Mouse (Mus musculus) c-Kit-positive CD71-negative TER-119-negative erythroid progenitor cells, embryonic 14.5 days (primary cell): ENCODE data around the gene Ftsj3.

Experiments used
- DNase-seq: peaks from one replicate; pipeline ENCODE4 v3.0.0-alpha.2; 2013; ENCODE audit warnings: low read depth

Gene Ftsj3

GRCm38 (mm10) chr11:106255685-106256451, at the start of gene Ftsj3, which contains the start of gene Psmc5:
TSS of gene Ftsj3 (minus strand) at chr11:106256079.
TSS of gene Psmc5 (plus strand) at chr11:106256154.
- DNase-seq: peak; percentile 96

DNA sequence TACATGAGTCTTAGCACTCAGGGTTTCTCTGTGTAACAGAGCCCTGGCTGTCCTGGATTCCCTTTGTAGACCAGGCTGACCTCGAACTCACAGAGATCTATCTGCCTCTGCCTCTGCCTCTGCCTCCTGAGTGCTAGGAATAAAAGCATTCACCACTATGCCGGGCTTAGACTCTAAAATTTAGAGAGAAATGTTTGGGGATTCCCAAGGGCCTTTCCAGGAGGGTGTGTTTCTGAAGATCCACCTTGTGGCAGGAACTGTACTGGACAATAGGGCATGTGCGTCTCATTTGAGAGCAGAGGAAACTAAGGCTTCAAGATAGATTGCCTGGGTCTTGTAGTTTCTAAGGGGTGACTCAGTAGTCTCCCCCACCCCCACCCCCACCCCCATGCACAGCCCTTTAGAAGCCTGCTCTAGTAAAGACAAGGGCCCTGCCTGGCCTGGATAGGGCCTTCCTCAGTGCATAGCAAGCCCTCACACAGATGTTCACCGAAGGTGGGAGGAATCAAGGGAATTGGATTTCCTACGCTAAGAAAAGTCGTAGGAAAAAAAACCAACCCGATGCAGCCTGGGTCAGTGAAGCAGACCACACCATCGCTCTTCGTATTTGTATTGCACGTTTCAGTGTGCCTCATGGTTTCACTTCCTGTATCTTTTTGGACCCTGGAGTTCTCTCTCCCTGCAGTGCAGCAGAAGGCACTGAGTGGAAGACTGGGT, 49.6 kb upstream of the Ftsj3 start:
- DNase-seq: no peak

GRCm38 (mm10) chr11:106302634-106303033, 46.8 kb upstream of the Ftsj3 start:
- peak; percentile 66 for DNase-seq

- no peak for DNase-seq
These were observed 45.9 kb upstream of the Ftsj3 start, which contains the start of gene Gh for GRCm38 (mm10) chr11:106301765-106302164. TSS of gene Gh (minus strand) at chr11:106301865.

DNA sequence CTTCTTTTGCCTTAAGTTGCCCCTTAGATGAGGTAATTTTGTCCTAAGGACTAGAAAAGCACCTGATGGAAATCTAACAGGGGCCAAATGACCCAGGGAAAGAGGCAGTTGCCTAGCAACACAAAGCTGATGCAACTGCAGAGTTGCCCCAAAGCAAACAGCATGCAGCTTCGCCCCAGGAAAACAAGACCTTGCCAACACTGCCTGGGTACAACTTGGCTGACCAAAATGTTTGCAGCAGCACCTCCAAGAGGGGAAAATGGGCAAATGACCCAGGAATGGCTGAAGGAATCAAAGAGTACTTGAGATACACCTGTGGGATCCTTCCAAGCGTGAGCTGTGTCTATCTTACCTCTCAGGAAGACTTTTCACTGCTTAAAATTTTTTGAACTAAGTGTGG, 36.0 kb upstream of the Ftsj3 start:
- no peak for DNase-seq

DNA sequence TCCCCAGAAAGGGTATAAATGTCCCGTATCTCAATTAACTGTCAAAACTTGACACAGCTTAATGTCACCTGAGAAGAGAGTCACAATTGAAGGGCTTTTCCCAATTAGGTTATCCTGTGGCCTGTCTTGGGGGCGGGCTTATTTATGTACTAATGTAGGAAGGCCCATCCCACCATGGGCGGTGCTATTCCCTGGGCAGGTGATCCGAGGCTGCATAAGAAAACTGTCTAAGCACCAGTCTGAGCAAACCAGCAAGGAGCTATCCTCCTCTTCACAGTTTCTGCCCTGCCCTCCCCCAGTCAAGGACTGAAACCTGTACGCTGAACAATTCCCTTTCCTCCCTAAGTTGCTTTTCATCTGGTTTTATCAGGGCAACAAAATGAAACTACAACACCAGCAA, 34.5 kb upstream of the Ftsj3 start:
- DNase-seq: no peak

DNA sequence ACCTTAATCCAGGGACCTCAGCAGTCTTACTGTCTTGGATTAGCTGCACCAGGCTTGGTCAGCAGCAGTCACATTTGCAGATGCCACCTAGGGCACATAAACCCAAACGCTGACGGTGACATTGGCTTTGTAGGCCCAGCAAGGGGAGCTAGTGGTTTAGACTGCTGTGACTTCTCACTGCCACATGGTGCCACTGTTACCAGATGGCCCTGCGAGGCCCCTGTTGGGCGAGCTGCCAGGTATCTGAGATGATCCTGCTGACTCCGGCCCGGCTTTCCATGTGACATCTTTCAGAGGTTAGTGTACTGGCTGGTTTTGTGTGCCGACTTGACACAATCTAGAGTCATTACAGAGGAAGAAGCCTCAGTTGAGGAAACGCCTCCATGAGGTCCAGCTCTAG, 33.5 kb upstream of the Ftsj3 start:
- DNase-seq: no peak

GRCm38 (mm10) chr11:106286987-106287386, 31.1 kb upstream of the Ftsj3 start:
- no peak for DNase-seq

GRCm38 (mm10) chr11:106286206-106286605, 30.3 kb upstream of the Ftsj3 start:
- no peak for DNase-seq

DNA sequence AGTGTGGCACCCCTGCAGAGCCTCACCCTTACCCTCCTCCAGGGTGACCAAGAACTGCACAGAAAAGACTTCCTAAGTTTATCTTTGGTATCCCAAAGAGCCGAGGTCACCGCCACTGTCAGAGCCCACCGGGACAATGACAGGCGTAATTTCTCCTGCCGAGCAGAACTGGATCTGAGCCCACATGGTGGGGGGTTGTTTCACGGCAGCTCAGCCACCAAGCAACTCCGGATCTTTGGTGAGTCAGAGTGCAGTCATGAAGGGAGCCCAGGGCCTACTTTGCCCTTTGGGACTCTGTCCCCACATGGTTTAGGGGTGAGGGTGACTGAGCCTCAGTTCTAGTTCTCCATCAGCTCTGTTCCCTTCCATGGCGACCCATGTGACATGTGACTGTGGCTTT, 28.2 kb upstream of the Ftsj3 start:
- DNase-seq: no peak

DNA sequence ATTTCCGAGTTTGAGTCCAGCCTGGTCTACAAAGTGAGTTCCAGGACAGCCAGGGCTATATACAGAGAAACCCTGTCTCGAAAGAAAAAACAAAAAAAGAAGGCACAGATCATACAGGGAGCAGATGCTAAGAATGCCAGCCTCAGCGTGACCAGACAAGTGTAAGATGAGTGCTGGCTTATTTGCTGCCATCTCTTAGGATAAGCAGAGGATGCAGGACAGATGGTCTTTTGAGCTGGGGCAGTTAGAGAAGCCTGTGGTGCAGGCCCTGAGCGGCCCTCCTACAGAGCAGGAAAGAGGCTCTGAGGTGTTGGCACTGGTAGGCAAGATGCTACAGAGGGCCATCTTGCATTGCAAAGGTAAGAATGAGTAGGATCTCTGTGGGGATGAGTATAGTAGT, 27.5 kb upstream of the Ftsj3 start:
- DNase-seq: no peak

- no peak for DNase-seq
These were observed 26.6 kb upstream of the Ftsj3 start for GRCm38 (mm10) chr11:106282452-106282851.

DNA sequence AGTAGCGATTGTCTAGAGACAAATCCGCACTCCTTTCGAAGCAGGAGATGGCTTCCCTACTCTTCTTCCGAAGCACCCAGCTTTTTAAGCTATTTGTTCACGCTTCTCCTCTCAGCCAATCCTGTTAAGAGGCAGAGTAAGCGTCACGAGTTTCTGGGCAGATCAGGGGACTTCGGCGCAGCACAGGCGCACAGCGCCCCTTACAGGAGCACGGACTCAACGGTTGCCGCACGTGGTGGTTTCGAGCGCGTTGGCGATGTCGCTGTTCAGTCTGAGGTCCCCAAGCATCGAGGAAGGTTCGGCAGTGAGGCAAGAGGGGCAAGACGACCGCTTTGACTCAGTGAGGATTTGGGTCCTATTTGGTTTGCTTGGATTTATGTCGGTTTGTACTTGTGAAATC, 20.6 kb upstream of the Ftsj3 start, which contains the start of gene Tcam1:
Tcam1 (plus strand) TSS at position 219 of the 400 bp plus-strand sequence.
- peak; percentile 94 for DNase-seq

- DNase-seq: no peak
These were observed 19.1 kb upstream of the Ftsj3 start for GRCm38 (mm10) chr11:106274971-106275411.

GRCm38 (mm10) chr11:106274374-106274773, 18.5 kb upstream of the Ftsj3 start:
- no peak for DNase-seq

DNA sequence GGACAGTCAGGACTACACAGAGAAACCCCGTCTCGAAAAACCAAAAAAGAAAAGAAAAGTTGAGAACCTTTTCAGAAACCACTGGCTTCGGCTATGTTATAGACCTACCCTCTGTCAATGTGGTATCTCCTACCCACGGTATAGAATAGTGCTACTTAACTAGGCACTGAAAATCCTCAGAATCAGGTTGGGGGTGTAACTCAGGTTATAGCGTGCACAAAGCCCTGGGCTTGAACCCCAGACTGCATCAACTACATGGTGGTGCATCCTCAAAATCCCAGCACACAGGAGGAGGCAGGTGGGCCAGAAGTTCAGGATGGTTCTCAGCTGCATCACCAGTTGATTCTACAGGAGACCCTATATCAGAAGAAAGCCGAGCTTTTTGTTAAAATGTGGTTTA, 17.9 kb upstream of the Ftsj3 start:
- no peak for DNase-seq

DNA sequence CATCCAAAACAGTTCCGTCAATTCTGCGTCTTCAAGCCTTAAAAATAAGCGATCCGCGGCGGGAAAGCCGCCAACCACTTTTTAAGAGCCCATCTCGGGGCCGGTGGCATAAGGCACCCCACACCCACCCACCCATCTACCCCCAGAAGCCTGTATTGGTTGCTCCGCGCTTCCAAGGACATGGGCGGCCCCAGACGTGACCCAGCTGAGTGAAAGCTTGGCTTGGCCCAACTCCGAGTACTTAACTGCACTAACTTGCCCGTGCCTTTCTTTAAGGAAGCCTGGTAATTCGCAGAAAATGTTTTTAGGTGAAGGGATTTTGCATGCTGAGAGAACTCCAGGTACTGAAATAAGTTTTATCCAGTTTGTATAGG, 17.4 kb upstream of the Ftsj3 start:
- DNase-seq: no peak

DNA sequence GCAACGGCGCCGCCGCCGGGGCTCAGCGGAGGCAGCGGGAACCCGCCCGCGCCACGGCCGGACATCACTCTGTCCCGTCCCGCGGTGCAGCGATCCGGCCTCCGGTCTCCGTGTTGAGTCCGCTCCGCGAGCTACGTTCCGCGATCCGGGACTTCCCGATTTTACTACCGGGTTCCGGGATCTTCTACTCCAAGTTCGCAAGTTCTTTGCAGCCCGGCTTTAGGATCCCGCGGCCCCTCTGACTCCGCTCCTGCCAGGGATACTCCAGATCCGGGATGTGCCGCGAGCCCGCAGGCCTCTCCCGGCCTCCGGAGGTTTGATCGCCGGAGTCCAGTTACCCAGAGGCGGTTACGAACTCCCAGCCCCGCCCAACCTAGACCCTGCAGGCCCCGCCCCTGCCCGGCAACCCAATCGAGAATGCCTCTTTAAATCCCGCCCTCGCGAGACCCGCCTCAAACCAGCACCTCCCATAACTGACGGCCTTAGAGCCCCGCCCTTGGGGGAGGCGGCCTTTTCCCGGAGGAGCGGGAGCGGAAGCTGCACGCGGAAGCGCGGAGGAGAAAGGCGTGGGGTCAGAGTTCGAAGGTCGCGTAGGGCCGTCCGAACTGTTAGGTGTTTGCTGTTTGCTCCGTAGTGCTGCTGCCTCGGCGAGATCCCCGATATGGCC, 16.9 kb upstream of the Ftsj3 start, which contains the start of gene Smarcd2:
Smarcd2 (minus strand) TSS at position 329 of the 667 bp plus-strand sequence.
- peak; percentile 97 for DNase-seq

DNA sequence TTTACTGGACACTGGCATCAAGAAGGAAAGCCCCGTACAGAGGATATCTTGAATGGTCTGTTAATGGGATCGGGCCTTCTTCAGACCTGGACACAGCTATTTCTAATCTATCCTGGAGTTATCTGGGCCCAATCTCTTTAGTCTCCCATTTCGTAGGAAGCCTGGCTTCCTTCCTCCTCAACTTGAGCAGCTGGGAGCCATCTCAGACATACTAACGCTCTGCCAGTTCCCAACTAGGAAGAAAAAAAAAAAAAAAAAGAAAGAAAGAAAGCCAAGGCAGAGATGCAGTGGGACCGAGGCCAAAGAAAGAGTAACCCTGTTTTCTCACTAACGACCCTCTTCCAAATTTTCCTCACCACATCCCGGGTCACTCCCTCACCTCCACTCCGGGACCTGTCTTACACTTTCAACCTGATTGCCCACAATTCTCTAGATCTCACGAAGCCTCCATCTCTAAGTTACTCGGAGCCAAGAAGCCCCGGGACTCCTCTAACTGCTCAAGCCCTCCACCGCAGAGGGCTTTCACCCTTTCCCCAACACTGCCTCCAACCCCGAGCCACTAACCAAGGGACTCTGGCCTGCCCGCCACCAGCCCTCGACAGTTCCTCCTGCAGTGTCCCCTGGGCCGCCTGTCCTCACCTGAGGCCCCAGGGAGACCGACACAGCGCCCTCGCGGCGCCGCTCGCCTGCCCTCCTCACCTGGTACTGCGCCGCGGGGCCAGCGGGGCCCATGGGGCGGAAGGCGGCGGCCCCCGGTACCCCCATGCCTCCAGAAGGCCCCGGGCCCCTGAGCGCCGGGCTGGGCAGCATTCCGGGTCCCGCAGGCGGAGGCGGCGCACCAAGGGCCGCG, 16.1 kb upstream of the Ftsj3 start:
- DNase-seq: no peak

DNA sequence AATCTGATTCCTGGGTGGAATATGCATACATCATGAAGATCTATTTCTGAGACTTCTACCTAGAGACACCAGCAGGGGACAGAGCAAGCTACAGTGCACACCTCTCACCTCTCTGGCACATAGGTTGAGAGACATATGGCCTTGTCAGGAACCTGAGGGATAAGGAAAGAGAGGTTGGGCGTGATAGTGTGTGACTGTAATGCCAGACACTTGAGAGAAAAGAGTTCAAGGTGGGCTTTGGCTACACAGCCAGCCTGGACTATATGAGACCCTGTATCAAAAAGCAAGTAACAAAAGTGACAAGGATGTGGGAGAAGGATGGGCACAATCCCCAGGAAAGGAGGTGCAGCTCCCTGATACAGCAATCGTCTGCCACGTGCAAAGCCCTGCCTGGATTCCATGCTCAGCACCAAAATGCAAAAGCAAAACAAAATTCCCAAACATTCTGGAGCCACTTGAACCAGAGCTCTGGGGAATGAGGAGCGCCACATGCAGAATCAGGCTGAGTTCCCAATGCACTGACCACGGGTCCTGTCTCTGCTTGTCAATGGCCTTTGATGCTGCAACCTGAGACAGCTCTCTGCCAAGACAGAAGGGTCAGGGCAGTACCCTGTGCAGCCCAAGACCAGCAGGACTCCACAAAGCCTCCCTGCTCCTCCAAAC, 15.4 kb upstream of the Ftsj3 start:
- DNase-seq: no peak

GRCm38 (mm10) chr11:106269060-106269431, 13.2 kb upstream of the Ftsj3 start:
- DNase-seq: peak; percentile 30
